Mouse (Mus musculus) megakaryocyte, embryonic 14.5 days (primary cell): ENCODE data around the gene Cr1l. TPM values are rescaled to one million over a fixed set of nuclear protein-coding genes. Genes with fewer than 3 reads are reported as not detected.

ENCODE experiments used
- H3K27me3 ChIP-seq: replicated peaks from 2 replicates; pipeline ENCODE3; 2012; ENCODE audit warnings: inconsistent platforms
- H3K36me3 ChIP-seq: replicated peaks from 2 replicates; pipeline ENCODE3; 2012; ENCODE audit warnings: low read length, inconsistent platforms, mixed read lengths
- H3K4me1 ChIP-seq: 2 replicates; pipeline ENCODE4 v1.6.1; 2012; ENCODE audit warnings: inconsistent platforms
- H3K4me3 ChIP-seq: replicated peaks from 2 replicates; pipeline ENCODE3; 2012; ENCODE audit warnings: moderate library complexity, mild to moderate bottlenecking, inconsistent platforms
- H3K9me3 ChIP-seq: 2 replicates; pipeline ENCODE4 v1.6.1; 2012; ENCODE audit warnings: inconsistent platforms
- FLI1 ChIP-seq: IDR thresholded peaks from 2 replicates; pipeline ENCODE4 v1.6.1; 2012; ENCODE audit warnings: low read length, inconsistent platforms, mixed read lengths
- GATA1 ChIP-seq: IDR thresholded peaks from 3 replicates; pipeline ENCODE4 v1.6.1; 2012; ENCODE audit warnings: mixed read lengths, low read length, inconsistent platforms, borderline replicate concordance
- polyA plus RNA-seq: library from polyadenylated mRNA; stranded (reverse); fragments of >175 nt; gene quantifications from 2 replicates; pipeline ENCODE4 v1.2.3, GENCODE M21; 2012; ENCODE audit warnings: low replicate concordance; ENCODE audit not compliant: insufficient read depth

The Cr1l gene
- polyA plus RNA-seq, 1 experiment = 4.4 TPM

DNA sequence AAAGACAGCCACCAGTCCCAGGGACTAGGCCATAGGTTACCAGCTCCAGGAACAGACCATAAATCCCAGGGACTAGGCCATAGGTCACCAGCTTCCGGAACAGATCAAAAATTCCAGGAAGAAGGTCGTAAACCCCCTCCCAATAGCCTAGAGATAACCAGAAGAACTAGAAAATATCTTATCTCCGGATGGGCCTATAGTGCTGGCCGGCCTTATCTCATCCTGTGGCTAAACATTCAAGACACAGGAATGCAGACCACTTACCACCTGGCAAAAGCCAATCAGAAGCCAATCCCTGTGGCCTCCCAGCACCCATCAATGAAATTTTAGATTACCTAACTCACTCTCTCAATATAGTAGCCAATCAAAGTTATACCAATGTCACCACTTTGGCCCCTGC lies 30.7 kb downstream of the Cr1l start:
- Histone ChIP-seq H3K27me3 (no peaks in the 10 kb centered on the region), H3K9me3 (no peaks in the 10 kb centered on the region), H3K36me3 (peaks cover 71% of the 10 kb centered on the region), H3K4me1 (peaks cover 7% of the 10 kb centered on the region; the same call in 1 of the 2 replicates), H3K4me3 (no peak overlapping the region)
- TF ChIP-seq GATA1 (no peak), FLI1 (no peak)

DNA sequence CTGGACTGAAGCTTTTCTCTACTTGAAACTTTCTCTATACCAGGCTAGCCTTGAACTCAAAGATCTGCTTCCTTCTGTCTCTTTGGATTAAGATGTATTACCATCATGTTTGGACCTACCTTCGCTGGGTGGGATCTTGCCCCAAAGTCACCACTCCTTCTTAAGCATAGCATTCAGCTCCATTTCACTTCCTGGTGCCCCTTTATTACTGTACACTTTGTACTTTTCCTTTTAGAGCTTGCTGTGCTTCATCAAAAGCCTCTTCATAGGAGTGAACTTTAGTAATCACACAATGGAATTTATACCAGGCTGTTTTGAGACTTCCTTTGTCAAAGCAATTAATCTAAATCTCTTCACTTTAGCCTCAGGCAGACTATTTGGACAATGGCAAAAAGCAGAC lies 33.4 kb downstream of the Cr1l start:
- Histone ChIP-seq H3K27me3 (no peaks in the 10 kb centered on the region), H3K4me3 (no peak overlapping the region), H3K9me3 (no peaks in the 10 kb centered on the region), H3K36me3 (peaks cover 61% of the 10 kb centered on the region), H3K4me1 (peaks cover 17% of the 10 kb centered on the region)
- TF ChIP-seq FLI1 = no peak
- no peak for TF ChIP-seq GATA1

DNA sequence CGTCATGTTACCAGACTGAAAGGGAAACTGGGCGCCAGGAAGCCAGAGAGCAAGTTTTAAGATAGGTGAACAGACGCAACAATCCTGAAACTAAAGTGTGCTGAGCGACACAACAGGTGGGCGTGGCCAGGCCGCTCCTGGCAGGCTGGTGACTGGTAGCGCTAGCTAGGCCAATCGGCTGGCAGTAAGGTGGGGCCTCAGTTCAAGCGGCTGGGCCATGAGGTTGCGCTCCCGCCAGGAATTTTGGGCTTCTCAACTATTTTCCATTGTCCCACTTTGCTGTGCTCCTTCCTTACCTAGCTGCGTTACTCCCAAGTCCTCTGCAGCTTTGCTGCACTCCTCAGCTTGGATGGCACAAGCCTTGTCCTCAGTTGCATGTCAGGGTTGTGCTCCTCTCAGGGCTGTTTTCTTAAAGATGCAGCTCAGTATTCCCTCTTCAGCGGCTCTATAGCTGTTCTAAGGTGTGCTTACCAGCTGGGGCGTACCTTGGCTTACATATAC lies 39.1 kb downstream of the Cr1l start, which contains the start of gene Cd46:
Cd46 (minus strand) TSS at position 30 of the 501 bp plus-strand sequence.
- Histone ChIP-seq H3K27me3 (no peaks in the 10 kb centered on the region), H3K4me3 (peak within 1 kb of the TSS; percentile 94), H3K9me3 (no peaks in the 10 kb centered on the region), H3K4me1 (peaks cover 28% of the 10 kb centered on the region), H3K36me3 (peaks cover 29% of the 10 kb centered on the region)
- TF ChIP-seq GATA1 (no peak), FLI1 (no peak)

DNA sequence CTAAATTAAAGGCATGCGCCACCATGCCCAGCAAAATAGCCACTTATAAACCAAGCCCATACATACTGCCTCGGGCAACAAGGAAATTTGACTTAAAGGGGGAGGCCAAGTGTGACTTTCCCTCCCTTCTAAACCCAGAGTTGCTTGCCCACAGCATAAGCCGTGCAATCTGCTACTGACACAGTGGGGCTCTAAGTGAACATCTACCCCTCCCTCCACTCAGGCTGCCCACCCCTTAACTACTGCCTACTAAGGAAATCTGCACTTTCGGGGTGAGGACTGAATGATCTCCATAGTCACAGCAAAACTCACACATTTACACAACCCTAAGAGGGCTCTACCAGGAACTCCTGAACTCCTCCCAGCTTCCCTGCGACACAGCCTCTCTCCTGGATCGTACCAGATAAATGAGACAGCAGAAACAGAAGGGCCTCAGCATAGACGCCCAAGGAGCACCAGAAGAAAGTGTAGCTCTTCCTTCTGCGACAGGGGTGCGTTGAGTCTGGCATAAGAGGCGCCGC lies 39.6 kb downstream of the Cr1l start:
- no peaks in the 10 kb centered on the region for H3K9me3 ChIP-seq
- TF ChIP-seq FLI1 = no peak
- no peak for TF ChIP-seq GATA1
- no peaks in the 10 kb centered on the region for H3K27me3 ChIP-seq
- peak overlapping the region; percentile 94 for H3K4me3 ChIP-seq
- H3K36me3 ChIP-seq = peaks cover 24% of the 10 kb centered on the region
- H3K4me1 ChIP-seq = peaks cover 28% of the 10 kb centered on the region

DNA sequence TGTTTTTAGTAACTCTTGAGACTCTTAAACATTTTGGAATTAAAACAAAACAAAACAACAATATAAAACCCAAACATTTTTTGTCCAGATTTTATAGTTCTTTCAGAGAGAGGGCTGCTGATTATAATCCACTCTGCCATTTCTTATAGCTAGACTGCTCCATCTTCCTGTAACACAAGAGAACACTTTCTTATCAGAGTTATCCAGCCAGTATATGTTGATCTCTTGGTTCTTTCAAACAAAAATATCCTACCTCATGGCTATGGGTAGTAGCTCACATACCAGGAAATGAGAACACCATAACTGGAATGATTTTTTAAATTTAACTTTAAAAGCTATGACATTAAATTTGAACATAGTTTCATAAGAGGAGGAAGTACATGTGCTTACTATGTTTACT lies 49.2 kb downstream of the Cr1l start:
- Histone ChIP-seq H3K4me3 (no peak overlapping the region), H3K4me1 (no peaks in the 10 kb centered on the region), H3K9me3 (no peaks in the 10 kb centered on the region), H3K27me3 (no peaks in the 10 kb centered on the region), H3K36me3 (no peaks in the 10 kb centered on the region)
- TF ChIP-seq GATA1 (no peak), FLI1 (no peak)

Other genes starting within 250 kb of the Cr1l start
- 5.9 and 22.5 TPM in 2 replicates for gene Cd34, start 192.8 kb downstream of the Cr1l start, polyA plus RNA-seq
- gene Cd46, start 39.3 kb downstream of the Cr1l start, polyA plus RNA-seq = 0.08 TPM in 1 of 2 replicates, not detected in the other
- not detected in 2 replicates for gene Cr2, start 45.1 kb upstream of the Cr1l start, polyA plus RNA-seq